Mouse (Mus musculus) hindbrain, embryonic 15.5 days (tissue): Measurements from ENCODE around the gene Gda. TPM values are rescaled to one million over a fixed set of nuclear protein-coding genes. Genes with fewer than 3 reads are reported as not detected.

ENCODE experiments used
- ATAC-seq: fragments of 200-750 bp; cut with Nextera tagmentation; 2 replicates; pipeline ENCODE4 v1.8.0; 2017; ENCODE audit warnings: low read depth, moderate number of reproducible peaks, moderate TSS enrichment; ENCODE audit not compliant: low FRiP score
- H3K27ac ChIP-seq: fragments of 300-500 bp; sonication (generic); replicated peaks from 2 replicates; pipeline ENCODE4 v1.5.1; 2015; ENCODE audit warnings: mild to moderate bottlenecking, inconsistent platforms
- H3K27me3 ChIP-seq: fragments of 300-500 bp; sonication (generic); 2 replicates; pipeline ENCODE4 v1.6.1; 2015; ENCODE audit warnings: control low read depth, inconsistent platforms
- H3K36me3 ChIP-seq: fragments of 300-500 bp; sonication (generic); 2 replicates; pipeline ENCODE4 v1.6.1; 2015; ENCODE audit warnings: control low read depth, inconsistent platforms
- H3K4me1 ChIP-seq: fragments of 300-500 bp; sonication (generic); replicated peaks from 2 replicates; pipeline ENCODE4 v1.6.1; 2015; ENCODE audit warnings: control low read depth, inconsistent platforms
- H3K4me2 ChIP-seq: fragments of 300-500 bp; sonication (generic); 2 replicates; pipeline ENCODE4 v1.6.1; 2015; ENCODE audit warnings: moderate library complexity, mild to moderate bottlenecking, inconsistent platforms
- H3K4me3 ChIP-seq: fragments of 300-500 bp; sonication (generic); 2 replicates; pipeline ENCODE4 v1.5.1; 2015; ENCODE audit warnings: mild to moderate bottlenecking, inconsistent platforms
- H3K9ac ChIP-seq: fragments of 300-500 bp; sonication (generic); 2 replicates; pipeline ENCODE4 v1.6.1; 2015; ENCODE audit warnings: inconsistent platforms
- H3K9me3 ChIP-seq: fragments of 300-500 bp; sonication (generic); 2 replicates; pipeline ENCODE4 v1.6.1; 2016; ENCODE audit warnings: control low read depth, inconsistent platforms
- whole genome bisulfite sequencing: fragments of 180-500 bp; shearing (Covaris S2); methylation state at CpG from one replicate; pipeline ENCODE4 v1.1.7; 2015; 5-methylcytosine and 5-hydroxymethylcytosine counted together
- polyA plus RNA-seq: library from polyadenylated mRNA; unstranded; fragments of >200 nt; fragmentation: Nextera tagmentation; extraction: Ambion mirVana; gene quantifications from 2 replicates; pipeline ENCODE4 v1.2.1, GENCODE M21; 2015

Gda gene
- polyA plus RNA-seq, 1 experiment from 2014 or later, result 0.31 TPM

GRCm38 (mm10) chr19:21368595-21368994 lies 104.7 kb downstream of the Gda start:
- no peaks in the 10 kb centered on the region for H3K4me1 ChIP-seq
- no peak overlapping the region for H3K9ac ChIP-seq
- 84% methylated on average over 4 of the region's 4 CpGs for WGBS
- no peak overlapping the region for H3K4me3 ChIP-seq
- H3K36me3 ChIP-seq, result no peaks in the 10 kb centered on the region
- no peaks in the 10 kb centered on the region for H3K27me3 ChIP-seq
- no peak overlapping the region for H3K27ac ChIP-seq
- no peak for ATAC-seq
- H3K4me2 ChIP-seq, result no peak overlapping the region
- no peaks in the 10 kb centered on the region for H3K9me3 ChIP-seq

DNA sequence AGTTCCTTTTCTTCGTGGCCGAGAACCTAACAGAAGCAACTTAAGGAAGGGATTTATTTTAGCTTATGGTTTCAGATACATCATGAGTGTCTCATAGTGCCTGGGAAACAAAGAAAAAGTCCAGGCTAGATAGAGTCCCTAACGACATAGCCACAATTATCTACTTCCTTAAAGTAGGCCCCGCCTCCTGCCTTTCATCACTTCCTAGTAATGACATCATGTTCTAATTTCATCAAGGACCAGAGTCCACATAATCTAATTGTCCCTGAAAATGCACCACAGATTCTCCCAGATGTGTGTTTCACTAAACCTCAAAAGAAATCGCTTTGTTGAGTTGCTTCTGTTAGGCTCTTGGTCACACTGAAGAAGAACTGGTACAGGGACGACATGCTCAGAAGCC lies 115.5 kb downstream of the Gda start:
- no peaks in the 10 kb centered on the region for H3K36me3 ChIP-seq

DNA sequence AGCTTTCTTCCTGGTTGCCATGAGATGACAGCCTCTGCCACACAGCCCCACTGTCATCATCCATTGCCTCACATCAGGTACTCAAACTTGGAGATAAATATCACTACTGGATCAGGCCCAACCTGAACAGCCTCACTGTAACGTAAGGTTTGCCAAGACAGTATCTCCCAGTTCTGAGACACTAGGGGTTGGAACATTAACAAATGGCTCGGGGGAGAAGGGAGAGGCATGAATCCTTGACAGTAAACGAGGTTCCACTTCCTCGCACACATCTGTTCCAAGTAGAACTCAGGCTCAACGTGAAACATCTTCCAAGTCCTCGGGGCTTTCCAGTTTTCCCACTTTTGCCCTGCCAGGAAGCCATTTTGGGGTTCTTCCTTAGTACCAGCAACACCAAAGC lies 123.6 kb downstream of the Gda start:
- H3K4me3 ChIP-seq, result no peak overlapping the region
- 79% methylated on average over 6 of the region's 6 CpGs for WGBS
- H3K27me3 ChIP-seq, result no peaks in the 10 kb centered on the region
- H3K27ac ChIP-seq, result no peak overlapping the region
- no peak for ATAC-seq
- H3K4me2 ChIP-seq, result no peak overlapping the region
- no peaks in the 10 kb centered on the region for H3K36me3 ChIP-seq
- no peak overlapping the region for H3K9ac ChIP-seq
- H3K9me3 ChIP-seq, result no peaks in the 10 kb centered on the region
- no peaks in the 10 kb centered on the region for H3K4me1 ChIP-seq

More for the DNA sequence above, 115.5 kb downstream of the Gda start:
- Histone ChIP-seq H3K9me3 (no peaks in the 10 kb centered on the region), H3K27ac (no peak overlapping the region), H3K27me3 (no peaks in the 10 kb centered on the region), H3K9ac (no peak overlapping the region), H3K4me3 (no peak overlapping the region), H3K4me1 (no peaks in the 10 kb centered on the region), H3K4me2 (no peak overlapping the region)
- WGBS, result 94% methylated on average over 6 of the region's 6 CpGs
- ATAC-seq, result no peak

GRCm38 (mm10) chr19:21346646-21347045 lies 126.6 kb downstream of the Gda start:
- WGBS, result 93% methylated on average over 6 of the region's 6 CpGs
- no peak overlapping the region for H3K4me3 ChIP-seq
- no peaks in the 10 kb centered on the region for H3K4me1 ChIP-seq
- no peaks in the 10 kb centered on the region for H3K9me3 ChIP-seq
- H3K9ac ChIP-seq, result no peak overlapping the region
- no peaks in the 10 kb centered on the region for H3K27me3 ChIP-seq
- no peak overlapping the region for H3K27ac ChIP-seq
- H3K4me2 ChIP-seq, result no peak overlapping the region
- ATAC-seq, result no peak
- H3K36me3 ChIP-seq, result no peaks in the 10 kb centered on the region

Other genes with a start within 250 kb of the Gda start
- gene Zfand5, start 201.2 kb downstream of the Gda start, polyA plus RNA-seq, result 170 TPM in 2 replicates
- 54.5 and 56.0 TPM in 2 replicates for gene 1110059E24Rik, start 179.5 kb upstream of the Gda start, polyA plus RNA-seq
- gene Abhd17b, start 179.7 kb upstream of the Gda start, polyA plus RNA-seq, result 38.8 and 39.4 TPM in 2 replicates